Mouse (Mus musculus) MEL (cell line): Measurements from ENCODE around the gene Cgnl1. TPM values are rescaled to one million over a fixed set of nuclear protein-coding genes. Genes with fewer than 3 reads are reported as not detected.

Experiments
- DNase-seq: peaks from one replicate; pipeline ENCODE4 v3.0.0; 2011; ENCODE audit warnings: low read depth, low spot score
- H3K27ac ChIP-seq: 2 replicates; pipeline ENCODE4 v1.5.1; 2012; ENCODE audit warnings: low read depth, mild to moderate bottlenecking, control low read depth, low read length, moderate library complexity; ENCODE audit not compliant: control insufficient read depth
- H3K27me3 ChIP-seq, 2 experiments: fragments of 150-350 bp in 1 of 2; sonication (generic) in 1 of 2; 2 replicates each; pipeline ENCODE4 v1.6.1; 2012; ENCODE audit warnings: low read length in 2 of 2, mild to moderate bottlenecking in 2 of 2, improper control_type of control experiment in 1 of 2, moderate library complexity in 1 of 2; ENCODE audit not compliant: insufficient read depth in 2 of 2, control insufficient read depth in 1 of 2
- H3K36me3 ChIP-seq, 2 experiments: 2 replicates each; pipeline ENCODE4 v1.6.1; 2012 to 2014; ENCODE audit warnings: low read length in 2 of 2, improper control_type of control experiment in 1 of 2, inconsistent platforms in 1 of 2, mild to moderate bottlenecking in 1 of 2; ENCODE audit not compliant: insufficient read depth in 2 of 2, control insufficient read depth in 1 of 2
- H3K4me1 ChIP-seq, 2 experiments: fragments of 150-350 bp in 1 of 2; sonication (generic) in 1 of 2; 2 replicates each; pipeline ENCODE4 v1.6.1; 2012; ENCODE audit warnings: low read length in 2 of 2, improper control_type of control experiment in 1 of 2, mild to moderate bottlenecking in 1 of 2; ENCODE audit not compliant: insufficient read depth in 2 of 2, control insufficient read depth in 1 of 2
- H3K4me3 ChIP-seq, 2 experiments: fragments of 150-350 bp in 1 of 2; sonication (generic) in 1 of 2; 2 replicates each; pipeline ENCODE4 v1.5.1; 2012; ENCODE audit warnings: low read depth in 2 of 2, low read length in 2 of 2, mild to moderate bottlenecking in 2 of 2, moderate library complexity in 2 of 2, control low read depth in 1 of 2, improper control_type of control experiment in 1 of 2; ENCODE audit not compliant: control insufficient read depth in 1 of 2, insufficient read depth in 1 of 2
- H3K79me2 ChIP-seq: 2 replicates; pipeline ENCODE4 v1.6.1; 2012; ENCODE audit warnings: mild to moderate bottlenecking, low read length, moderate library complexity; ENCODE audit not compliant: control insufficient read depth, poor library complexity, insufficient read depth
- H3K9ac ChIP-seq: 2 replicates; pipeline ENCODE4 v1.6.1; 2012; ENCODE audit warnings: low read depth, mild to moderate bottlenecking, control low read depth, low read length, moderate library complexity; ENCODE audit not compliant: control insufficient read depth, poor library complexity, severe bottlenecking
- H3K9me3 ChIP-seq: fragments of 150-350 bp; sonication (generic); replicated peaks from 2 replicates; pipeline ENCODE4 v1.6.1; 2012; ENCODE audit warnings: mild to moderate bottlenecking, low read length, improper control_type of control experiment, moderate library complexity; ENCODE audit not compliant: insufficient read depth
- BHLHE40 ChIP-seq: IDR thresholded peaks from 2 replicates; pipeline ENCODE4 v1.6.1; 2012; ENCODE audit warnings: low read depth, mild to moderate bottlenecking, inconsistent platforms, low read length, improper control_type of control experiment, borderline replicate concordance
- CHD1 ChIP-seq: IDR thresholded peaks from 2 replicates; pipeline ENCODE4 v1.6.1; 2012; ENCODE audit warnings: low read depth, mild to moderate bottlenecking, inconsistent platforms, low read length, improper control_type of control experiment
- CTCF ChIP-seq, 3 experiments: IDR thresholded peaks in 2 of 3; conservative IDR thresholded peaks in 1 of 3; 2 replicates each; pipeline ENCODE4 v1.5.1; 2011 to 2012; ENCODE audit warnings: low read length in 3 of 3, low read depth in 2 of 3, mild to moderate bottlenecking in 2 of 3, improper control_type of control experiment in 1 of 3, inconsistent platforms in 1 of 3, mixed read lengths in 1 of 3, moderate library complexity in 1 of 3; ENCODE audit not compliant: control insufficient read depth in 1 of 3, insufficient read depth in 1 of 3, poor library complexity in 1 of 3, severe bottlenecking in 1 of 3
- E2F4 ChIP-seq: IDR thresholded peaks from 2 replicates; pipeline ENCODE4 v1.6.1; 2011; ENCODE audit warnings: low read depth, low read length, improper control_type of control experiment, borderline replicate concordance
- ETS1 ChIP-seq: IDR thresholded peaks from 2 replicates; pipeline ENCODE4 v1.6.1; 2012; ENCODE audit warnings: low read depth, mild to moderate bottlenecking, inconsistent platforms, low read length, improper control_type of control experiment, moderate library complexity
- GABPA ChIP-seq: IDR thresholded peaks from 2 replicates; pipeline ENCODE4 v1.6.1; 2012; ENCODE audit warnings: low read depth, mild to moderate bottlenecking, inconsistent platforms, low read length, improper control_type of control experiment, moderate library complexity
- HCFC1 ChIP-seq: IDR thresholded peaks from 2 replicates; pipeline ENCODE4 v1.6.1; 2012; ENCODE audit warnings: low read depth, mild to moderate bottlenecking, inconsistent platforms, low read length, improper control_type of control experiment, moderate library complexity
- KAT2A ChIP-seq: conservative IDR thresholded peaks from 2 replicates; pipeline ENCODE4 v1.6.1; 2012; ENCODE audit warnings: low read depth, low read length, improper control_type of control experiment, inconsistent platforms
- MAX ChIP-seq: IDR thresholded peaks from 2 replicates; pipeline ENCODE4 v1.6.1; 2011; ENCODE audit warnings: low read length, improper control_type of control experiment
- MAZ ChIP-seq: IDR thresholded peaks from 2 replicates; pipeline ENCODE4 v1.6.1; 2012; ENCODE audit warnings: low read depth, mild to moderate bottlenecking, inconsistent platforms, low read length, improper control_type of control experiment
- MEF2A ChIP-seq: IDR thresholded peaks from 2 replicates; pipeline ENCODE4 v1.6.1; 2014; ENCODE audit warnings: low read depth, mild to moderate bottlenecking, inconsistent platforms, low read length, improper control_type of control experiment; ENCODE audit not compliant: poor library complexity, insufficient replicate concordance, severe bottlenecking; ENCODE audit errors: extremely low read depth
- MYC ChIP-seq: IDR thresholded peaks from 2 replicates; pipeline ENCODE4 v1.6.1; 2011; ENCODE audit warnings: low read depth, mild to moderate bottlenecking, low read length, improper control_type of control experiment, moderate library complexity
- NELFE ChIP-seq: IDR thresholded peaks from 2 replicates; pipeline ENCODE4 v1.6.1; 2011; ENCODE audit warnings: low read depth, low read length, improper control_type of control experiment
- POLR2AphosphoS5 ChIP-seq: IDR thresholded peaks from 2 replicates; pipeline ENCODE4 v1.6.1; 2012; ENCODE audit warnings: low read depth, borderline replicate concordance, mild to moderate bottlenecking, inconsistent platforms, low read length, moderate library complexity, mixed read lengths
- RAD21 ChIP-seq: IDR thresholded peaks from 2 replicates; pipeline ENCODE4 v1.6.1; 2011; ENCODE audit warnings: mild to moderate bottlenecking, low read depth, low read length, improper control_type of control experiment
- SMC3 ChIP-seq: IDR thresholded peaks from 2 replicates; pipeline ENCODE4 v1.6.1; 2011; ENCODE audit warnings: low read depth, low read length, improper control_type of control experiment
- TAL1 ChIP-seq: IDR thresholded peaks from 2 replicates; pipeline ENCODE4 v1.6.1; 2012; ENCODE audit warnings: mild to moderate bottlenecking, inconsistent platforms, low read length, moderate library complexity, mixed read lengths
- TBP ChIP-seq: IDR thresholded peaks from 2 replicates; pipeline ENCODE4 v1.8.0; 2011; ENCODE audit warnings: low read depth, low read length, improper control_type of control experiment
- TCF12 ChIP-seq: IDR thresholded peaks from 2 replicates; pipeline ENCODE4 v1.6.1; 2014; ENCODE audit warnings: low read depth, mild to moderate bottlenecking, inconsistent platforms, low read length, improper control_type of control experiment, moderate library complexity
- USF1 ChIP-seq: IDR thresholded peaks from 2 replicates; pipeline ENCODE4 v1.6.1; 2014; ENCODE audit warnings: low read depth, mild to moderate bottlenecking, inconsistent platforms, low read length, improper control_type of control experiment, moderate library complexity
- ZKSCAN1 ChIP-seq: IDR thresholded peaks from 2 replicates; pipeline ENCODE4 v1.6.1; 2012; ENCODE audit warnings: low read depth, mild to moderate bottlenecking, inconsistent platforms, low read length, improper control_type of control experiment, moderate library complexity
- ZMIZ1 ChIP-seq: IDR thresholded peaks from 2 replicates; pipeline ENCODE4 v1.6.1; 2012; ENCODE audit warnings: low read depth, mild to moderate bottlenecking, inconsistent platforms, low read length, improper control_type of control experiment, moderate library complexity
- ZNF384 ChIP-seq: IDR thresholded peaks from 2 replicates; pipeline ENCODE4 v1.6.1; 2012; ENCODE audit warnings: low read depth, mild to moderate bottlenecking, inconsistent platforms, low read length, improper control_type of control experiment
- polyA plus RNA-seq, 2 experiments: library from polyadenylated mRNA; stranded (reverse) in 1 of 2; unstranded in 1 of 2; fragments of >175 nt in 1 of 2; fragments of >200 nt in 1 of 2; gene quantifications; 2 replicates each; pipeline versions ENCODE4 v1.2.1 to v1.2.4; 2012; ENCODE audit warnings: low replicate concordance in 2 of 2, low read depth in 1 of 2; ENCODE audit not compliant: insufficient read length in 2 of 2, insufficient read depth in 1 of 2, missing spikeins in 1 of 2
- total RNA-seq: library from RNA; depleted of rRNA; stranded (reverse); fragments of 300-350 nt; gene quantifications from 2 replicates; pipeline ENCODE4 v1.2.3, GENCODE M21; 2012

Gene Cgnl1
- total and polyA plus RNA-seq, 3 experiments = 0.19 to 0.70 TPM; not detected in 1

DNA sequence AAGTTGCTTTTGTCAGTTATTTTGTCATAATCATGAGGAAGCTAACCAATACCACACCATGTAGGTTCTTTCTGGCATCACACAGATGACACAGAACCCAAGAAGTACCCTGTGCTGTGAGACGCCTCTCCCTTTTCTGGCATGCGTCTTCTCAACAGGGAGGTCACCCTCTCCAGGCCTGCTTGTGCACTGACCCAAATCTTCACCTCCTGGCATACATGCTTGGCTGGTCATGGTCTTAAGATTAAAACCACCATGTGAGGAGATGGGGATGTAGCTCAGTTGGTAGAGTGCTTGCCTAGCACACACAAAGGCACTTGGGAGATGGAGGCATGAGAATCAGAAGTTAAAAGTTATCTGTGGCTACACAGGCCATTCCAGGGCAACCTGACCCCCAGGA lies 96.2 kb downstream of the Cgnl1 start:
- Histone ChIP-seq H3K4me3 (no peak overlapping the region), H3K36me3 (peaks cover 0 to 6% of the 10 kb centered on the region in 2 experiments; a peak in 2 of 4 replicates), H3K27me3 (no peaks in the 10 kb centered on the region; a peak in 1 of 4 replicates), H3K4me1 (peaks cover 2 to 27% of the 10 kb centered on the region in 2 experiments; a peak in 3 of 4 replicates), H3K9ac (no peak overlapping the region), H3K27ac (no peak overlapping the region), H3K9me3 (no peaks in the 10 kb centered on the region), H3K79me2 (no peaks in the 10 kb centered on the region)
- no peak for TF ChIP-seq MEF2A
- TF ChIP-seq ZNF384 = no peak
- no peak for TF ChIP-seq TAL1
- TF ChIP-seq ZKSCAN1 = no peak
- TF ChIP-seq CHD1 = no peak
- no peak for TF ChIP-seq POLR2AphosphoS5
- no peak for TF ChIP-seq MAZ
- TF ChIP-seq BHLHE40 = no peak
- no peak for TF ChIP-seq USF1
- no peak for TF ChIP-seq ETS1
- TF ChIP-seq KAT2A = no peak
- no peak for DNase-seq

DNA sequence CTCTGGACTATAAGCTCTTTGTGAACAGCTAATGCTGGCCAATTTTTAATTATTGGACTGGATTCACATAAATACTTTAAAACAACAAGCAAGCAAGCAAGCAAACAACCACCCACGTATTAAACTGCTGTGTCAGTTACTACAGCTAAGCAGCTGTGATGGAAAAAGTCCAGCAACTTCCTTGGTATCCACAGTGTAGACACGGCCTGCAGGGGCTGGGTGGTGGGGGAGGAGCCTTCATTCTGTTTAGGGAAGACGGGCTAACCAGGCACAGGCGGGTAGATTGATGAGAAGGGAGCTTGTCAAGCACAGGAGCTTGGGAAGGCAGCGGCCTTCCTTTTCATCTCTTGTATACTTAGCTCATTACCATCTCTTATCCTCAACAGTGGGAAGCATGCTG lies 96.9 kb downstream of the Cgnl1 start:
- TF ChIP-seq CTCF (IDR thresholded peaks at IDR 0.05 in 2 of 3, conservative IDR thresholded peaks at IDR 0.05 in 1 of 3; ENCODE audit: control insufficient read depth in 1 of 3, insufficient read depth in 1 of 3, low read depth in 2 of 3, low read length in 3 of 3, poor library complexity in 1 of 3, severe bottlenecking in 1 of 3) (no peak), MAX (no peak), NELFE (no peak), SMC3 (no peak), MEF2A (no peak), ZKSCAN1 (no peak), ZMIZ1 (no peak), TCF12 (no peak), ETS1 (no peak), TBP (no peak), HCFC1 (no peak), E2F4 (no peak), RAD21 (no peak), ZNF384 (no peak), MYC (no peak), GABPA (no peak)
- Histone ChIP-seq H3K36me3 (peaks cover 0 to 6% of the 10 kb centered on the region in 2 experiments; a peak in 2 of 4 replicates), H3K9ac (no peak overlapping the region), H3K27me3 (no peaks in the 10 kb centered on the region; a peak in 1 of 4 replicates), H3K4me1 (peaks cover 2 to 28% of the 10 kb centered on the region in 2 experiments; a peak in 3 of 4 replicates), H3K27ac (no peak overlapping the region), H3K4me3 (no peak overlapping the region), H3K79me2 (no peaks in the 10 kb centered on the region), H3K9me3 (no peaks in the 10 kb centered on the region)
- no peak for DNase-seq
